Mouse (Mus musculus) erythroblast, embryonic 14.5 days (primary cell): Measurements from ENCODE around the gene Pelp1.

ENCODE experiments used
- GATA1 ChIP-seq: IDR thresholded peaks from 2 replicates; pipeline ENCODE4 v1.6.1; 2012; ENCODE audit warnings: low read length, inconsistent platforms, mixed read lengths
- TAL1 ChIP-seq: IDR thresholded peaks from 3 replicates; pipeline ENCODE4 v1.6.1; 2012; ENCODE audit warnings: low read length, inconsistent platforms, mixed read lengths

DNA sequence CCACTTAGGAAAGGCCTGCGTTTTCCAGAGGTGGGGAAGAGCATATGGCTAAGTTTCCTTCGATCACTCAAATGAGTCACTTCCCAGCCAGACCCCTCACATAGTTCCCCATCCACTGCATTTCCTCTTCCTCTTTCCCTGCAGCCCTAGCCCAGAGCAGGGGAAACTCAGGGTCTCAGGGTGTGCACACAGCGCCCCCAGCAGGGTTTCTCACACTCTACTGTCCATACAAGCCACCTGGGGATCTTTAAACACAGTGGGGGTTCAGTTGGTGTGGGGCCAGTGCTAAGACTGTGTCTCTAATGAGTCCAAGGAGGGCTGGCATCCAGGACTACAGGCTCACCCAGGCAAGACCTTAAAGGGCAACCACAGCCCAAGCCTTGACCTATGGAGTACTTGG is 36.9 kb upstream of the Pelp1 start:
- no peak for TF ChIP-seq GATA1
- no peak for TF ChIP-seq TAL1
